Mouse (Mus musculus): ENCODE data around the gene Neurod2. TPM values are rescaled to one million over a fixed set of nuclear protein-coding genes. Genes with fewer than 3 reads are reported as not detected.
A peak's percentile ranks its signal among the peaks of the same experiment; 100 is the strongest.

Neurod2 gene
- total RNA-seq, 1 experiment, result not detected

GRCm38 (mm10) chr11:98341174-98341573 lies 11.7 kb upstream of the Neurod2 start:
- in situ Hi-C loops (cut with MboI; ENCODE audit: low sequenced_read_pairs in 2 of 2, unreplicated experiment in 2 of 2), result loop anchor here in 1 of 2 experiments (5.0 kb wide), 1 partner anchor 74 kb away; no protein-coding TSS in a partner anchor
- no peaks in the 10 kb centered on the region for H3K9me3 ChIP-seq (ENCODE audit: control insufficient read depth, insufficient read depth, low read depth, low read length)

GRCm38 (mm10) chr11:98340597-98340996 lies 11.1 kb upstream of the Neurod2 start:
- no peak overlapping the region for H3K4me3 ChIP-seq (ENCODE audit: insufficient read depth in 1 of 2, low read depth in 1 of 2, low read length in 2 of 2, poor library complexity in 1 of 2, severe bottlenecking in 1 of 2)
- TF ChIP-seq HCFC1 (IDR thresholded peaks at IDR 0.05; ENCODE audit: borderline replicate concordance, insufficient read depth, low read length) (no peak), MAFK (IDR thresholded peaks at IDR 0.05; ENCODE audit: insufficient read depth, low read depth, low read length) (no peak), CHD2 (IDR thresholded peaks at IDR 0.05; ENCODE audit: low read depth, low read length) (no peak), ZNF384 (IDR thresholded peaks at IDR 0.05; ENCODE audit: low read depth, low read length) (no peak), ZC3H11A (IDR thresholded peaks at IDR 0.05; ENCODE audit: borderline replicate concordance, low read depth, low read length) (no peak)
- H3K27ac ChIP-seq (ENCODE audit: insufficient read depth, low read depth, low read length, poor library complexity, severe bottlenecking), result no peak overlapping the region
- no peak for DNase-seq (ENCODE audit: low read depth, low spot score)
- peaks cover 0 to 8% of the 10 kb centered on the region in 2 experiments; a peak in 1 of 4 replicates for H3K4me1 ChIP-seq (ENCODE audit: control insufficient read depth in 2 of 2, insufficient read depth in 2 of 2, low read length in 2 of 2, poor library complexity in 1 of 2)
- in situ Hi-C loops (cut with MboI; ENCODE audit: low sequenced_read_pairs in 2 of 2, unreplicated experiment in 2 of 2), result loop anchor here in 1 of 2 experiments (5.0 kb wide), 1 partner anchor 73 kb away; no protein-coding TSS in a partner anchor
- H3K36me3 ChIP-seq (ENCODE audit: control insufficient read depth, insufficient read depth, low read length, poor library complexity, severe bottlenecking), result no peaks in the 10 kb centered on the region
- H3K9me3 ChIP-seq (ENCODE audit: control insufficient read depth, insufficient read depth, low read depth, low read length), result no peaks in the 10 kb centered on the region
- H3K9ac ChIP-seq (ENCODE audit: insufficient read depth, low read depth, low read length, poor library complexity, severe bottlenecking), result no peak overlapping the region

More at GRCm38 (mm10) chr11:98341174-98341573, 11.7 kb upstream of the Neurod2 start:
- no peaks in the 10 kb centered on the region for H3K36me3 ChIP-seq (ENCODE audit: control insufficient read depth, insufficient read depth, low read length, poor library complexity, severe bottlenecking)
- DNase-seq (ENCODE audit: low read depth, low spot score), result no peak
- H3K27ac ChIP-seq (ENCODE audit: insufficient read depth, low read depth, low read length, poor library complexity, severe bottlenecking), result no peak overlapping the region
- H3K4me1 ChIP-seq (ENCODE audit: control insufficient read depth in 2 of 2, insufficient read depth in 2 of 2, low read length in 2 of 2, poor library complexity in 1 of 2), result peaks cover 0 to 8% of the 10 kb centered on the region in 2 experiments; a peak in 1 of 4 replicates
- H3K9ac ChIP-seq (ENCODE audit: insufficient read depth, low read depth, low read length, poor library complexity, severe bottlenecking), result no peak overlapping the region
- no peak overlapping the region for H3K4me3 ChIP-seq (ENCODE audit: insufficient read depth in 1 of 2, low read depth in 1 of 2, low read length in 2 of 2, poor library complexity in 1 of 2, severe bottlenecking in 1 of 2)
- TF ChIP-seq HCFC1 (IDR thresholded peaks at IDR 0.05; ENCODE audit: borderline replicate concordance, insufficient read depth, low read length), result no peak
- no peak for TF ChIP-seq ZNF384 (IDR thresholded peaks at IDR 0.05; ENCODE audit: low read depth, low read length)
- TF ChIP-seq CHD2 (IDR thresholded peaks at IDR 0.05; ENCODE audit: low read depth, low read length), result no peak
- TF ChIP-seq MAFK (IDR thresholded peaks at IDR 0.05; ENCODE audit: insufficient read depth, low read depth, low read length), result no peak
- TF ChIP-seq ZC3H11A (IDR thresholded peaks at IDR 0.05; ENCODE audit: borderline replicate concordance, low read depth, low read length), result no peak

GRCm38 (mm10) chr11:98339679-98340287 lies 10.3 kb upstream of the Neurod2 start:
- no peaks in the 10 kb centered on the region for H3K9me3 ChIP-seq (ENCODE audit: control insufficient read depth, insufficient read depth, low read depth, low read length)

GRCm38 (mm10) chr11:98339071-98339501 lies 9.6 kb upstream of the Neurod2 start:
- Histone ChIP-seq H3K9ac (ENCODE audit: insufficient read depth, low read depth, low read length, poor library complexity, severe bottlenecking) (no peak overlapping the region), H3K4me3 (ENCODE audit: insufficient read depth in 1 of 2, low read depth in 1 of 2, low read length in 2 of 2, poor library complexity in 1 of 2, severe bottlenecking in 1 of 2) (peak overlapping the region; percentile 65), H3K4me1 (ENCODE audit: control insufficient read depth in 2 of 2, insufficient read depth in 2 of 2, low read length in 2 of 2, poor library complexity in 1 of 2) (peaks cover 0 to 15% of the 10 kb centered on the region in 2 experiments; a peak in 1 of 4 replicates), H3K9me3 (ENCODE audit: control insufficient read depth, insufficient read depth, low read depth, low read length) (no peaks in the 10 kb centered on the region), H3K27ac (ENCODE audit: insufficient read depth, low read depth, low read length, poor library complexity, severe bottlenecking) (no peak overlapping the region), H3K36me3 (ENCODE audit: control insufficient read depth, insufficient read depth, low read length, poor library complexity, severe bottlenecking) (no peaks in the 10 kb centered on the region)
- in situ Hi-C loops (cut with MboI; ENCODE audit: low sequenced_read_pairs in 2 of 2, unreplicated experiment in 2 of 2), result no loop called here
- TF ChIP-seq ZNF384 (IDR thresholded peaks at IDR 0.05; ENCODE audit: low read depth, low read length), result no peak
- no peak for TF ChIP-seq MAFK (IDR thresholded peaks at IDR 0.05; ENCODE audit: insufficient read depth, low read depth, low read length)
- no peak for TF ChIP-seq CHD2 (IDR thresholded peaks at IDR 0.05; ENCODE audit: low read depth, low read length)
- no peak for TF ChIP-seq ZC3H11A (IDR thresholded peaks at IDR 0.05; ENCODE audit: borderline replicate concordance, low read depth, low read length)
- TF ChIP-seq HCFC1 (IDR thresholded peaks at IDR 0.05; ENCODE audit: borderline replicate concordance, insufficient read depth, low read length), result no peak
- DNase-seq (ENCODE audit: low read depth, low spot score), result no peak

More at GRCm38 (mm10) chr11:98339679-98340287, 10.3 kb upstream of the Neurod2 start:
- Histone ChIP-seq H3K36me3 (ENCODE audit: control insufficient read depth, insufficient read depth, low read length, poor library complexity, severe bottlenecking) (no peaks in the 10 kb centered on the region), H3K27ac (ENCODE audit: insufficient read depth, low read depth, low read length, poor library complexity, severe bottlenecking) (no peak overlapping the region), H3K4me3 (ENCODE audit: insufficient read depth in 1 of 2, low read depth in 1 of 2, low read length in 2 of 2, poor library complexity in 1 of 2, severe bottlenecking in 1 of 2) (no peak overlapping the region), H3K9ac (ENCODE audit: insufficient read depth, low read depth, low read length, poor library complexity, severe bottlenecking) (no peak overlapping the region), H3K4me1 (ENCODE audit: control insufficient read depth in 2 of 2, insufficient read depth in 2 of 2, low read length in 2 of 2, poor library complexity in 1 of 2) (peaks cover 0 to 10% of the 10 kb centered on the region in 2 experiments; a peak in 1 of 4 replicates)
- TF ChIP-seq CHD2 (IDR thresholded peaks at IDR 0.05; ENCODE audit: low read depth, low read length), result no peak
- TF ChIP-seq MAFK (IDR thresholded peaks at IDR 0.05; ENCODE audit: insufficient read depth, low read depth, low read length), result no peak
- TF ChIP-seq ZNF384 (IDR thresholded peaks at IDR 0.05; ENCODE audit: low read depth, low read length), result no peak
- TF ChIP-seq ZC3H11A (IDR thresholded peaks at IDR 0.05; ENCODE audit: borderline replicate concordance, low read depth, low read length), result no peak
- TF ChIP-seq HCFC1 (IDR thresholded peaks at IDR 0.05; ENCODE audit: borderline replicate concordance, insufficient read depth, low read length), result no peak
- no peak for DNase-seq (ENCODE audit: low read depth, low spot score)
- in situ Hi-C loops (cut with MboI; ENCODE audit: low sequenced_read_pairs in 2 of 2, unreplicated experiment in 2 of 2), result loop anchor here in 1 of 2 experiments (5.0 kb wide), 1 partner anchor 72 kb away; no protein-coding TSS in a partner anchor
